12 mouse cellular contexts compared by ENCODE assay signal in the genomic region with DNA sequence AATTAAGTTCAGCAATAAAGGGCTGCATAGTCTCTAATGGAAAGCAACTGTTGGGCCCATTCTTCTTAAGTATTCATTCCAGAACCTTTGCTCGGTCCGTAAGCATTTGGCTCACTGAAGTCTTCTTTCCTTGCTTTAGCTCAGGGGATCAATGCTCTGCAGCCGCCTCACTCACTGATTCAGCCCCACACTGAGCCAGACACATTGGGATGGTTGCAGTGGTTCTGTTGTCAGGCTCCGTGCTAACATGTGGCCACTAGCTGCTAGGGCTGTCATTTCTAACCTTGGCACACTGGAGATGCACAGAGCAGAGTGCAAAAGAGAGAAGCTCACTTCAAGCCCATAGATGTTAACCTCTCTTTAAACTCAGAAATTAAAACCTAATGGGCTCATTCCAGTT.
"Had no signal": no experiment of that assay in that cellular context is flagged by ENCODE, and none has a peak within 500 bp of the region (broad histone marks: within the 10 kb centered on the region; RNA-seq: fewer than 3 reads in every experiment).

No protein-coding gene starts in this region.

- H3K27me3 ChIP-seq: kidney, embryonic 15.5 days; limb, embryonic 12.5 days; midbrain, embryonic 13.5 days; neural tube, embryonic 15.5 days had no signal

- H3K4me2 ChIP-seq: kidney, embryonic 15.5 days; limb, embryonic 12.5 days; midbrain, embryonic 13.5 days; neural tube, embryonic 15.5 days had no signal

- ATAC-seq: midbrain, embryonic 13.5 days had no signal

- H3K9me3 ChIP-seq: kidney, embryonic 15.5 days; limb, embryonic 12.5 days; midbrain, embryonic 13.5 days; neural tube, embryonic 15.5 days had no signal

- H3K36me3 ChIP-seq: kidney, embryonic 15.5 days; limb, embryonic 12.5 days; midbrain, embryonic 13.5 days; neural tube, embryonic 15.5 days had no signal

- DNase-seq: kidney, postnatal 14 days; lung, adult 18-20 months; right cerebral cortex, postnatal 4 days; spleen, adult 18-20 months; thymus, adult 18-20 months; thymus, postnatal 14 days had no signal

- H3K27ac ChIP-seq: kidney, embryonic 15.5 days; limb, embryonic 12.5 days; liver, embryonic 14.5 days; midbrain, embryonic 13.5 days; neural tube, embryonic 15.5 days had no signal

- H3K9ac ChIP-seq: kidney, embryonic 15.5 days; limb, embryonic 12.5 days; liver, embryonic 14.5 days; midbrain, embryonic 13.5 days; neural tube, embryonic 15.5 days had no signal

- H3K4me3 ChIP-seq: kidney, embryonic 15.5 days; limb, embryonic 12.5 days; midbrain, embryonic 13.5 days; myocyte; neural tube, embryonic 15.5 days had no signal
